Mouse (Mus musculus): Measurements from ENCODE around the gene Kcnj1.

Gene Kcnj1

DNA sequence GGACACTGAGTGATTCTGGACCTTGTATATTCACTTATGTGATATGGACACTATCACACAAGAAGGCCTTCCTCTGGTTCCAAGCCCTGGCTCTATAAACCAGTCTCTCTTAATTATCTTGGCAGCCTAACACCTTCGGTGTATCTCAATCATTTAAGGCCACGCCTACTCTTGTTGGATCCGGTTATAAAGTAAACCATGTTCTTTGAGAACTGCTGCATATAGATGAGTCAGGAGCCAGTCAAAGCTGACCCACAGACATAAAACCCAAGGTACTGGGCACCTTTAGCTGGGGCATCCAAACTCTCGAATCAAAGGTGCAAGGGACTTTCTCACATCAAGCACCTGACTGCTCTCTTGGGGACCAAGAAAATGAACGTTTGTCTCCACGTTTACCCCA lies at the start of gene Kcnj1:
Gene Kcnj1, plus strand, starts transcription at position 292 of the 400 bp plus-strand sequence.
- DNase-seq: peak; percentile 59

DNA sequence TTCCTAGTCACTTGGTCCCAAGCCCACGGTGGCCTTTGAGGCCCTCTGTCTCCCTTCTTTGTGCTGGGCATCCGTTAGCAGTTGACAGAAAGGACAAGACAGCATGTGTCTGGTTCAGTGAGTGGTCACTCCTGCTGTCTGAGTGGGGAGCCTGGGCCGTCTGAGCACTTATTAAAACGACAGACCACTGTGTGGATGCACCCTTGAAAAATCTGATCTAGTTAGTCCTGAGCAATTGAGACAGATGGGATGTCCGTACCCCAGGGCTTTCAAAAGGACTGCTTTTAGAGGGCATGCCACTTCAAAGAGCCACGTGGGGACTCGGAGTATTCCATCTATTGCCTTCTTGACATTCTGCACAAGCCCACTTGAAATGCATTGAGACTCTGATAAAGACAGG lies 48.7 kb upstream of the Kcnj1 start:
- DNase-seq: no peak

DNA sequence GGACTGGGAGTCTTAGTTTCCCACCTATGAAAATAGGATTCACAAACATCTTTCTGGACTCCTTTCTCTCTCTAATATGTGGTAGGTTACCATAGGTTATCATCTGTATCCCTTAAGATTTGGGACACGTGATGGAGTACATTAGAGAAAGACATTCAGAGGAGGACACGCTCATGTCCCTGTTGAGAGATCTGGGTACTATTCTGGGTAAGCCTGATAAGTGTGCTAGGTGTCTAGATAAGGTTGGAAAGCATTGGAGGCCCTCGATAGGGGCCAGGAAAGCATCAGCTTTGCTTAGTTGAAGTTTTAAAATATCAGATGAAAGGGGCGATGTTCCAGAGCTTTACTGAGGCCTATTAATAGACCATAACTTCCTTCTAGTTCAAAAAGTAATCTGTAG lies 43.5 kb upstream of the Kcnj1 start:
- DNase-seq: no peak

DNA sequence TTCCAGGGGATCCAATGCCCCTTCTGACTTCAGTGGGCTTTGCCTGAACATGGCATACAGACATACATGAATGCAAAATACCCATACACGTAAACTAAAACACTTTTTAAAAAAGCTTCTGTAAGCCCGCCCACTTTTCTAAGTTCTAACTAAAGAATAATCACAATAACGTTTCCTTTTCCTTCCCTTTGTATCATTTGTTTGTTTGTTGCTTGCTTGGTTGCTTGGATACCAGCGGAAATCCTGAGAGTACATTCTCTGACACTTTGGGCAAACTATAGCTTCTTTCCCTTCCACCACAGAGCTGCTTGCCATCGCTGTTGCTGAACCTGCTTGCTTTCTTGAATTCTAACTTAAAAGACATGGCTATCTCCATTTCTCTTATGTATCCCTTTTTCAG lies 41.1 kb upstream of the Kcnj1 start:
- DNase-seq: no peak

DNA sequence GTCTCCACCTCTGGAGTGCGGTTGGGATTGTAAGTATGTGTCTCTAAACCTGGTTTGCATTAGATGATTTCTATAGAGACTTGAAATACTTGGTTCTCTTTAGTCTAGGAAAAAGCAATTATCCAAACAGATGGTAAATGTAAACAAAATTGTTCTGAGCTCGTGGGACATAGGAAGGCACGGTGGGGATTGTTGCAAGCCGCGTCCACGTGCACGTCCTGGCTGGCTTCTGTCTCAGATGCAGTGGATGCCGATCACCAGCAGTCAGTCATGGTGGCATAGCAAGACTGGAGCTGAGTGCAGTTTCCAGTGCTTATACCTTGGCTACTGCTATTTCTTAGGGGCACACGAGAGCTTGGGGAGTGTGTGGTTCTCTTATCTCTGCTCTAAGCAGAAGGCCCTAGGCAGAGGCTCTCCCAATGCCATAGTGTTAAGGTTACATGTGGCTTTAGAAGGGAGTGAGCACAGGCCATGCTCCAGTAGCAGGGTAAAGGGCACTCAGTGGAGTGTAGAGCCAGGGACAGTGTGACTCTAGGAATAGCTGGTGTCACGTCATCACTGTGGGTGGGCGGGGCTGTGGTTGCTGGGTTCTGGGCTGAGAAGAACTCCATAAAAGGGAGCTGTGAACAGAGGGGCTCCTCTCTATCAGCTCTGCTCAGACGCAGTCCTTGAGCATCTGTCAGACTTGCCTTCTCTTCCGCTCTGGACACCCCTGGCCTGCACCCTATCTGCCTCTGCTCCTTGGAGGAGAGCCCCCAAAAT lies 36.7 kb upstream of the Kcnj1 start:
- DNase-seq: no peak

DNA sequence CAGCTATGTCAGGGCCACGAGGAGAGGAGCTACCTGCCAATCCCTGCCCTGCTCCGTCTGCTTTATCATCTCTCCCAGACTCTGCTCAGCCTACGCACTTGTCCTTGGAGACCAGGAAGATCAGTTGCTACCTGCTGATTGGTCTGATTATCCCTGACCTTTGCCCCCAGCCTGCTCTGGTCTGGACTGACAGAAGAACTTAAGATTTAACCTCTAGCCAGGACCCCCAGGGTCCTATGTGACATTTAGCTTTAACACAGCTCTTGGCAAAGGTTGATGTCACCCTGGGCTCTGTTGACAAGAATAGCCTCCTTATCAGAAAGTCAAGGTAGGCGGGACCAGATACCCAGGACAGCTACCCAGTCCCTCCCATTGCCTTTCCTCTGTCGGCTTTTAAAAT lies 31.5 kb upstream of the Kcnj1 start:
- no peak for DNase-seq

DNA sequence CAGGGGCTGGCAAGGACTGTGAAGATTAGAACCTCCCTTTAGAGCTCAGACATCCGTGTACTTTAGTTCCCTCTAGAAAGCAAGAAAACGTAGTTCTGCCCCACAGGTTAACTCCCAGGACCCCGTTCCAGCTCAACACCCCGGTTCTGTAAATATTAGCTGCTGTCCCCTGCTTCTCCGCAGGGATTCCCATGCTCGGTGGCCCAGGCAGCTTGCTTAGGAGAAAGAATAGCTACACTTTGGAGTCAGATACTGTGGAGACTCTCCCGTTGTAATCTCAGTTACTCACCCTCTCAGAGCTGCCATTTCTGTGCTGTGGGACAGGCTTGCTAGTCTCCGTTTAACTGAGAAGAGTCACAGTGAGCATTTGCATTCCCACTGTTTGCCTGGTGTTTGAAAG lies 29.4 kb upstream of the Kcnj1 start:
- no peak for DNase-seq

DNA sequence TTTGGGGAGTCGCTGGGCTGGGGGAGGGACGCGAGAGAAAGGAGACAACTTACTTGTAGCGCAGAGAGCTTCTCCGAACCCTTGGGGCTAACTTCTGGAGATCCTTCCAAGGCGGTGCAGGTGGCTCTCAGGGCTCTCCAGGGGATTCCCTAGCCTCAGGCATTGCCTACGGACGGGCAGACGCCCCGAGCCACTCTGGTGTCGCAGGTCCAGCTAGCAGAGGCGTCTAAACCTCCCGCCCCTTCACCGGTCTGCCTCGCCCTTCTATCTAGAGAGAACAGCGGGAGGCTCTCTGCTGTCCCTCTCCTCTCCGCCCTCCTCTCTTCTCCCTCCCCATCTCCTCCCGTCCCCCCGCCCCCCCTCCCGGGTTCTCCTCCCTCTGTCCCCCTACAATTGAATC lies 28.2 kb upstream of the Kcnj1 start, which contains the start of gene Kcnj5:
Gene Kcnj5, minus strand, starts transcription at position 300 of the 400 bp plus-strand sequence.
- DNase-seq: no peak

DNA sequence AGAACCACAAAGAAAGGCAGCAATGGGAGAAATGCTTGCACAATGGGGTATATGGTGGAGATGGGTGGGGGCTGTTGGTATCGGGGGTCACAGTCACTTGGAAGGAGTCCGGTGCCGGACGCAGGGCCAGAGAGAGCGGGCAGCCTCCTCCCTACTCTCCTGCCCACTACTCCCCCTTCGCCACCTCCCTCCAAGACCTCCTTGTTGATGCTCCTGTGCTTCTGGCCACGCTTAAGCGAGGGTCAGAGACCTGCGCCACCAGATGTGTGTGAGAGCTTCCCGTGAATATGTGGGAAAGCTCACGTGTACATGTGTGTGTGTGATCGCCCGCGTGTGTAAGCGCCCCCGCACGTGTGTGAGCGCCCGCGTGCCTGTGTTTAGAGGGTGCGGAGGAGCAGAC lies 27.8 kb upstream of the Kcnj1 start:
- DNase-seq: no peak

DNA sequence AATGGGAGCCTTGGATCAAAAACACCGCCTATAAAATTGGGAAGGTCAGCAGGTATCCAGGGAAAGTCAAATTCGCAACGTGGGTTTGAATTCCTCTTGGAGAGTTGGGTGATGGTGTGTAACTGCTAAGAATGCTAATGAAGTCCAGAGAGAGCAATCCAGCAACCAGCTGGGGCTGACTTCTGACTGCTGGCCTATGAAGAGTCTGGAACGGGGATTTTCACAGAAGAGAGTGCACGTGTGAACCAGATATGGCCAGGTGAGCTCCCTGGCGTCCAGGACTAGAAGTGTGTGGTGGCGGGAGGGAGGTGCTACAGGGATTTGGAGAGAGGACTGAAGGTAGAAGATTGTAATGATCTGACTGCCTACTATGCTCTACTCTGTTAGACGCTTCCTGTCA lies 24.2 kb upstream of the Kcnj1 start:
- peak; percentile 59 for DNase-seq

DNA sequence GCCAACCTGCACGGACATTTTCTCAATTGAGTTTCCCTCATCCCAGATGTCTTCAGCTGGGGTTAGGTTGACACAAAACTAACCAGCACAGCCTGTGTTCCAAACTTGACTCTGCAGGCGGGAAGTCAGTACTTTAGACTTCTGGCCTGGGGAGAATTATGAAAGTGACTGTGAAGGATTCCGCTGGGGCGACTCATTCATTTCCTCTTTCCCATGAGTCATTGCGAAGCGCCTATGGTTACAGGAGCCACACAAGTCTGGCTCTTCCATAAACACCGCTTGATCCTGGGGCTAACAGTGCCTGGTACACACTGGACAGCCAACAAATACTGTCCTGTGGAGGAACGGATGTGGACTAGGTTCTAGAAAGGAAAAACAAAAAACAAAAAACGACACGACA lies 22.9 kb upstream of the Kcnj1 start:
- DNase-seq: no peak

DNA sequence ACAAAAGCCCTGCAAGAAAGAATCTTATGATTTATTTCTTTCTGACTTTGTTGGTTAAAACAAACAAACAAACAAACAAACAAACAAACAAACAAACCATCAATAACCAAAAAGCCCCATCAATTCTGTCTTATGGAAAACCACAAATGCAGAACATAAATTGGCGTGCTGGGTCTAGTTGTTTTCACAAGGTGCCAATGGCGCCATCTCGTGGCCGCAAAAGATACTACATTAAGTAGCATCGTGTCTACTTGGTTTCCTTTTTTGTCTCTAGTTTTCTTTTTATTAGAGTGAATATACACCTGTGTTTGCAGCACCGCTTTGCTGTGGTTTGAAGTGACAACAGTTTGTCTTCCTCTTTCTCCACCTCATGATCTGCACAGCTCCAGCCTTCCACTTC lies 22.0 kb upstream of the Kcnj1 start:
- DNase-seq: peak; percentile 47

DNA sequence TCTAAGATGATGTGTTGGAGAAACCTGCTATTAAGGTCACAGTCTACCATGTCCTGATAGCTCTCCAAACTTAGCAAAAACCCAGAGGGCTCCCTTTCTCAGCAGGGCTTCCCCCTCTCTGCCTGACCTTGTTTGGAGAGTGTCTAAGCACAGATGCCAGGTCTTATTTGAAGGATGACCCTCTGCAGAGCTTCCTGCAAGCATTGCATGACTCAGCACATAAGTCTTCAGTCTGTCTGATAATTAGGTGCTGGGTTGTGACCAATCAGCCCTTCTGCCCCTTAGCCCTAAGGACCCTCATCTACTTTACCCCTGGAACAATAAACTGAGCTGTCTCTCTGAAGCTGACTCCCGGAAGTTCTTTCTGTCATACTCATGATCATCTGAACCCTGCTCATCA lies 11.5 kb upstream of the Kcnj1 start:
- DNase-seq: no peak

DNA sequence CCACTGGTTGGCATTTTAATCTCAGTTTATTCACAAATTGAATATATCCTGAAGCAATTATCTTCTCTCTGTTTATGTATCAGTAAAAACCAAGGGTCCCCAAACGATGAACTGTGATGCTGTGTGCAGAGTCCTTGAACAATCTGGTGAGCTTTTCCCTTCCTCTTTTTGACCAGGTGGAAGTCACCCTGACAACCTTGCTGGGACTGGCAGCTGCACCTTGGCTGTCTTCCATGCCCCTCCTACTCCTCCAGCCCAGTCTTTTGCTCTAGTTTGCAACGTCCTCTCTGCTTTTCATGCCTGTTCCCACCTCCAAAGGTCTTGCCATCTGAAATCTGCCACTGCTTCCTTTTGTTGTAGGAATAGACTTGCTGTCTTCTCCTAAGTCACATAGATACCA lies 3.5 kb upstream of the Kcnj1 start:
- DNase-seq: peak; percentile 76

DNA sequence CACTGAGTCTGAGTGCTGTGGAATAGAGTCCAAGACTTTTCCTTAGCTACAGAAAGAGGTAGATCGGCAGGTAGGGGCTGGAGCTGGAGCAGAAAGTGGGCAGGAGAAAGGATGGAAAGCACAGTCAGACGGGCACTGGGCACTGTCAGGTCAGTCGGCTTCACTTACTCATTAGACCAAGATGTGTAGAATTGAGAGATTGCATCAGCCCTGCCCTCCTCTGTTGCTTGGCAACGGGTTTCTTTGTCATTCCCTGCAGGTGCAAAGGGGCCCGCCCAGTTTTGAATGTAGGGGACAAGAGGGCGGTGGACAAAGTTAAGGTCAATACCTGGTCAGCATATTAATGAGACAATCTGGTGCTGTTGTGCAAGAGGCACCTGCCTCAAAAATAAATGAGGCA lies 2.9 kb upstream of the Kcnj1 start:
- DNase-seq: peak; percentile 76

DNA sequence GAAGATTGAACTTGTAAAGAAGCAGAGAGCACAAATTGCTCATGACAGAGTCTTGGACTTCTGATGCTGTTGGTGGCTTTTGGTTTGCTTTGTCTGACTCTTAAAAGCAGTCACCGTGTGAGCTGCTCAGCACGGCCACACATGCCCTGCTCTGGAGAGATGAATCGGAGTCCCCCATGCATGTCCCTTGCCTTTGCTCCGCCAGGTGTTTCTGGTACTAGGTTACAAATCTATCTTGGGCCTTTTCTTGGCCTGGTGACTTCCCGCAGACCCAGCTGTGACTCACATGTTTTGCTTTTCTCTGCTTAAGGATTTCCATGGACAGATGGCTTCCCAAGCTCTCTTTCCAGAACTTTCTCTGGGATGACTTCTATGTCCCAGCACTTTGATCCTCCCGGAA lies 1.4 kb downstream of the Kcnj1 start:
- DNase-seq: no peak

DNA sequence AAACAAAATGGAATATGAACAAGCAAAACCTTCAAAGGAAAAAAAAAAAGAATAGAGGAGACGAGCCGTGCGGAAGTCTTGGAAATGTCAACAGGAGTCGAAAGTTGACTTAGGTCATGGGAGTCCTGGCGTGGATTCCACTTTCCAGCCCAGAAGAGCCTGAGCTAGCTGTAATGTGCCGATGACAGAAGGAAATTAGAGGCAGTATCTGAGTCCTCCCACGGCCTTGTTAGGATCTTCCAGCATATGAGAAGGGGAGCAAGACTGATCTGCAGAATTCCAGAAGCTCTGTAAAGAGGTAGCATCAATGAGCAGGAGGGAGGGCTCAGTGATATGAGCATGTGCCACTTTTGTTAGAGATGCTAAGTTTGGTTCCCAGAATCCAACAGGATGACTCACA lies 3.7 kb downstream of the Kcnj1 start:
- no peak for DNase-seq

DNA sequence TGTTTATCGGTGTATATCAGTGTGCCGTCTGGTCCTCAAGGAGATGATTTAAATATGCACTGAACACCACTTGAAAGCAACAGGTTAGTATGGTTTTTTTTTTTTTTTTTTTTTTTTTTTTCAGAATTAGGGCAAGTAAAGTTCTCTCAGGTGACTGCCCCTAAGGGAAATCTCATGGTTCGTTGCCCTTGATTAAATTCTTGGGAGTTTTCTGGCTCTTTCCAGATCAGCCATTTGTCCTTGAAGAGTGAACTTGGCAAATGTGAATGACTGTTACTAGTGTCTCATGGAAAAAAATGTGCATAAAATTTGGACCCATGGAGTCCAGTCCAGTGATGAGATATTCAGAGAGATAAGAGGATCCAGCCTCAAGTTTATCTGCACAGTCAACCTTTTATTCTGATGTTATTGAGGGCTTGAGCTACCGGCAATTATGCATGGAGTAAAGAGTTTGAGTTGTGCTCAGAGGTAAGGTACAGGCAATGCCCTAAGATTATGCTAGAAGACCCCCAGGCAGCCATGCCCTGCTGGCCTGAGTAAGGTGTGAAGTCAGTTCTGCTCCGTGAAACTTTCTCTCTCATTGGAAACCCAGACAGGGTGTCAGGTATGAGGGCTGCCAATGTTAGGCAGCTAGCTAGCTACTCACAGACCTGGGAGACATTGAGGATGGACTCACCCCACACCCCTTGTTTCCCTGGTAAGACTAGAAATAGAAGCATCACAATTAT lies 4.7 kb downstream of the Kcnj1 start:
- peak; percentile 57 for DNase-seq

DNA sequence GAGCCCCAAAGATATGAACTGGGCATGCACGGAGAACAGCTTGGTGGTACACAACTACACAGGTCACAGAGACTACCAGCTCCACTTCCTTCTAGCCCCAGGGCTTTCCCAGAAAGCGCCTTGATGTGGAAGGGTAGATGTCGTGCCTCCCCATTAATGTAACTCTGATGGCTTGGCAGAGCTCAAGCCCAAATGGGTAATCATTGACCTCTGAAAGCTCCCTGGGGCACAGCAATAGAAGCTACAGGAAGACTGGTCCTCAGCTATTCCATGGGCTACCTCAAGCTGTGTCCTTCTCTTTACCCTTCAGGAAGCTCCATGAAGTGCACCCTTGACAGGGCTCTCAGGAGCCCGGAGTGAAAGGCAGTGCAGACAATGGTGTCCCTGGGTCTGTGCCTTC lies 12.6 kb downstream of the Kcnj1 start:
- peak; percentile 89 for DNase-seq

DNA sequence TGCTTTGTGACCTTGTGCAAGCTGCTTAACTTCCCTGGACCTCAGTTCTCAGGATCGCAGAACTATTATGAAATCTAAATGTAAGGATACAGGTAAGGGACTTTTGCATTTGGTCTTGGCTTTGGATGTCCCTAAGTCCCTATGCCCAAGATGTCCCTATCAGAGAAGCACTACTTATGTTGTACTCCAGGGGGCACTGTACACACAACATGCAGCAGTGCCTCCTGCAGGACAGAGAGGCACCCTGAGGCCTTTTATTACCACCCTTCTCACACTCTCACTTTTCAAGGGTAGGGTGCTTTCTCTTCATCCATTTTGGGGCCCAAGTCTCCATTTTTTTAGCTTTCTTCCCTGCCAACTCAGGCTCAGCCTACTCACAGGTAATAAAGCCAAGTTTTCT lies 15.8 kb downstream of the Kcnj1 start:
- DNase-seq: no peak

DNA sequence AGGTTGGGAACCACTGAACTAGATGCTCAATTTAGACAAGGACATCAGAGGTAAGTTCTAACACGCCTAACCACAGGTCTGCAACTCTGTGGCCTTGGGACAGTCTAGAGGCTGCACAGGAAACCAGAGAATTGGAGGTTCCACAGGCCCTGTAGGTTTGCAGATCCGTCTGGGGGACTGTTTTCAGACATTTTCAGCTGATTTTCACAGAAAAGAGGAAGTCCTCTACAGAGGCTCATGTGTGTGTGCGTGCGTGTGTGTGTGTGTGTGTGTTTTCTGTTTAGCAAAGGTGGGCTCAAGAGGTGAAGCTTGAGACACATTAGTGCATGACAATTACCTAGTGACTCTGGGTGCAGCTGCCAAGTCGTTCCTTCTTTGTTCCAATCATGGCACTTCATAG lies 18.8 kb downstream of the Kcnj1 start:
- no peak for DNase-seq

DNA sequence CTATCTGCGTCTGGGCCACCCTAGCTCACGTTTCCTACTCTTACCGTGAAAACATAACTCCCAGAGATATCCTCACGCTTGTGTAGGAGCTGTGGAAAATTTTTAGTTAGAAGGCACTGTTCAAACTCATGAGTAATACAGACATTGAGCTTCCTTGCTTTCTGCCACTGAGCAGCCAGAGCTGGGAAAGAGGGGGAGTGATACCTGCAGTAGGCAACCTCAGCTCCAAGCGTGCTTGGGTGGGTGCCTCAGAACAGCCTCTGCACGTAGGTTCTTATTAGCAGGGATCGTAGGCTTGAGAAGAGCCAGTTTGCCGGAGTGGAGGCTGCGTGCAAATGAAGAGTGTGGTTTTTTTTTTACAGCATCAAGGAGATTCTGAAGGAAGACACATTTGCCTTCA lies 19.4 kb downstream of the Kcnj1 start:
- no peak for DNase-seq

DNA sequence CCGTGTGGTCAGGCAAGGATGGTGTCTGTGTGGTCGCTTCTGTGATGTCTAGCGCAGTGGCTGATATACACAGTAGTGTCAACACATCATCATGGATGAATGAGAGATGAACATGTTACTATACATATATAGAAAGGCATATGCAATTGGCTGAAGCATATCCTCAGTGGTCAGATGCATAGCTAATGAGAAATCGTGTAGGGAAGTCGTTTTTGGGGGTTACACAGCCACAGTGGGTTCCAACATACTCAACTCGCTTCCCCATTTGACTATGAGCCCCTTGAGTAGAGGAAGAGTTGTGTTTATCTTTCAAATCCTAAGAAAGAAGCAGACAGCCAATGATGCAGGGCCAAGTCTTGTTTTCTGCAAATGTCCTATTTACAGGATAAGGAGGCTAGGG lies 20.4 kb downstream of the Kcnj1 start:
- no peak for DNase-seq

DNA sequence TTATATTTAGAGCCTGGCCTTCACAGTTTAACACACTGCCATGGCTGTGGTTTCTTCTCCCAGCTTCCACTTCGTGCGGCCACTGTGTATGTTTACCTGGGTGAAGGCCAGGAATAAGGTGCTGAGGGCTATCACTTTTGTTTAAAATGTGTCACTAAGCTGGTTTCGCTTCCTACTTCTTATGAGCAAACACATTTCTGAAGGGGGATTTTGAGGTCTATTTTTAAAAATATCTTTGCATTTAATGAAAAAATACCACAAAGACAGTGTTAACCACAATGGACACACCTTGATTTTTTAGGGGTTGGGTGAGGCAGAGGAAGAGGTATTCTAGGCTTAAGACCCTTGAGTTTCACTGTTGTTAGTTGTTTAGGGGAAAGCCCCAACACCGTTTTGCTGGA lies 22.5 kb downstream of the Kcnj1 start:
- no peak for DNase-seq

DNA sequence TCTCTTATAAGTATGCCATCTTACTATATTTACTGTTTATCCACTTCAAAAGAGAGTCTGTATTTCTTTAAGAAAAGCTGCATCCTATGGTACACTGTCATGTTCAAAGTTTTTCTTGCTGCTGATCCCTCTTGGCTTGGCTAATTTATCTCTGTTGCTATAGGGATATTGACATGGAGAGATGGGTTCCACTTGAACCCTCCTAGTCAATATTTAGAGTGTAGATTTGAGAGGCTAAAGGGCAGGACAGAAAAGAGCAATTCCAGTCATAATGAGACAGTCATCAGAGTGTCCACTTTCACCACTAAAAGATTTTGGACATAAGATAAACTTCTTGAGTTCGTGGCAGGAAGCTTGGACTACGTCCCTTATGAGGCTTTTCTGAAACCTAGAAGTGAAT lies 27.9 kb downstream of the Kcnj1 start:
- DNase-seq: no peak
